Mouse (Mus musculus): ENCODE results near the gene Itpr1. TPM values are rescaled to one million over a fixed set of nuclear protein-coding genes. Genes with fewer than 3 reads are reported as not detected.

The Itpr1 gene
- polyA plus RNA-seq, 1 experiment from 2014 or later = 11.4 TPM

DNA sequence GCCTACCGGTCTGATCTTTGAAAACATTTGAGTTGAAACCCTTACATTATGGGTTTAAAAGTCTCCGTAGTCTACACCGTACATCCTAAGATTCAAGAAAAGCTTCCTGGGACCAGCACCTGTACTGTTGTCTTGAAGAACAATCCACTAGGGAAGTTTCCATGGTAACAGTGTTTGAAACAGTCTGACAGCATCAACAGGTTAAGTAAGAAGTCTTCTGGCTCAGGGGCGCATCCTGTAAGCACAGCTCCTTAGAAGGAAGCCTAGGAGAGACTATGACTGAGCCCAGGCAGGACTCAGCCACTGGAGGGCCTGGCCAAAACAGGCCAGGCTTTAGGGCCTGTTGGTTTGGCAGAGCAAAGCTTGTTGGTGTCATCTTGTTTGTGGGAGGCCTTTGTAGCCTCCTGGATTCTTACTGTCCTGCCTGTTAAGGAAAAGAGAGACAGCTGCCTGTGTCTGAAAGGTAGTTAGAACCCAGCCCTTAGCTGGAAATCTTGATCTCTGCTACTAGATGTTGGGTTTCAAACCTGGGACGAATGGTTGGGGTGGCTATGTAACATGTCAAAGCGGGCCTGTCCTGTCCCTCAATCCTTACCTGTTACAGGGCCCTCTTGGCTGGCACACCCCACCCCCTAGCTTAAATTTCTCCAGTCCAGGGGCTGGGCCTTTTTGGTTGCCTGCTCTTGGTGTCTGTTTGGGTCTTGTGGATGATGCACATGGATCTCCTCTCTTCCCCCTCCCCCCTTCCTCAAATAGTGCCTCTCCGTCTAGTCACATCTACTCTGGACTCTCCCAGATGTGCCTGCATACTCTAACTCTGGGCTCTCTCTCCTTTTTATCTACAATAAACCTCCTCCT is 242.3 kb downstream of the Itpr1 start:
- Histone ChIP-seq H3K4me3 (replicated peaks; ENCODE audit: low read length) (no peak overlapping the region), H3K9ac (ENCODE audit: low read length) (no peak overlapping the region), H3K4me1 (ENCODE audit: control insufficient read depth, insufficient read depth, low read length) (peaks cover 28% of the 10 kb centered on the region), H3K4me2 (ENCODE audit: low read depth, low read length) (no peak overlapping the region), H3K27me3 (ENCODE audit: control insufficient read depth, insufficient read depth, low read length) (no peaks in the 10 kb centered on the region), H3K27ac (ENCODE audit: low read length) (no peak overlapping the region), H3K36me3 (ENCODE audit: control insufficient read depth, insufficient read depth, low read length) (0 out of 2 replicates have a peak, but pooled peaks cover 5% of the 10 kb centered on the region), H3K9me3 (replicated peaks; ENCODE audit: control insufficient read depth, low read length) (no peaks in the 10 kb centered on the region)
- ATAC-seq (ENCODE audit: insufficient read depth, low FRiP score) = no peak
- 93% methylated on average over 7 of the region's 7 CpGs for WGBS

DNA sequence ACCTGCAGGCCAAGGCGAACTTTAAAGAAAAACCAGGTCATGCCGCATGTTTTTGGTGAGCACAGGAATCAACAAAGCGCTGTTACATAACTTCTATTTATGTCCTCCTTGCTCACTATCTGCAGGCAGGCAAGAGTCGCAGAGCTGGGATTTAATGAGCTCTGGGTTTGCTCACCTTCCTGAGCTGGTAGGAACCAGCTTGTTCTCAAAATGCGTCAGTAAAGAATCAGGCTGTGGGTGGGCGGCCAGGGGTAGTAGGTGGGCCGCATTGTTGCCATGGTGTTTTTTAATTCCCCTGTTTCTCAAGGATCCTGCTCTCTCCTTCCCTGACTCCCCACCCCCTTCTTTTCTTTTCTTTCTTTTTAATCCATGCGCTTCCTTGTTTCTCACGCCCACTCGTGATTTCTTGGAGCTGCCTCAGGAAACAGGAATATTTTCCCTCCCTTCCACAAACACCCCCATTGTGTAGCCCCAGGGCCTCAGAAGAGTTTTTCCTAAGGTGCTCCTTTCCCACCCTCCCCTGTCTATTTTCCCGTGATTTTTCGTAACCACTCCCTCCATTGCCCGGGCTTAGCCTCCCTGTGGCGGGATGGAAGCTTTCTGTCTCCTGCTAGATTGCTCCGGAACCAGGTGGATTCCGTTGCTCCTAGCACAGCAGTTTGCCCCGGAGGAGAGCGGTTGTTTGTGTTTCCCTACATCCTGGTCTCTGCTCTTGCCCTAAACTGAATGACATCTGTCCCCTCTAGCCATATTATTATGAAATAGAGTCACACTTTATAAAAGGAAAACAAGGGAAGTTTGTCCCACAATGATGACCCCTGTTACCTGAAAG is 243.6 kb downstream of the Itpr1 start:
- no peaks in the 10 kb centered on the region for H3K36me3 ChIP-seq (ENCODE audit: control insufficient read depth, insufficient read depth, low read length)
- peak overlapping the region; percentile 93 for H3K27ac ChIP-seq (ENCODE audit: low read length)
- H3K9me3 ChIP-seq (replicated peaks; ENCODE audit: control insufficient read depth, low read length) = no peaks in the 10 kb centered on the region
- 23% methylated on average over 18 of the region's 18 CpGs for WGBS
- no peaks in the 10 kb centered on the region for H3K27me3 ChIP-seq (ENCODE audit: control insufficient read depth, insufficient read depth, low read length)
- H3K4me1 ChIP-seq (ENCODE audit: control insufficient read depth, insufficient read depth, low read length) = peaks cover 28% of the 10 kb centered on the region
- peak overlapping the region; percentile 52 for H3K4me2 ChIP-seq (ENCODE audit: low read depth, low read length)
- peak overlapping the region; percentile 17 for H3K4me3 ChIP-seq (replicated peaks; ENCODE audit: low read length)
- peak overlapping the region; percentile 57 for H3K9ac ChIP-seq (ENCODE audit: low read length)
- ATAC-seq (ENCODE audit: insufficient read depth, low FRiP score) = peak; percentile 49; the same call in 1 of the 2 replicates

DNA sequence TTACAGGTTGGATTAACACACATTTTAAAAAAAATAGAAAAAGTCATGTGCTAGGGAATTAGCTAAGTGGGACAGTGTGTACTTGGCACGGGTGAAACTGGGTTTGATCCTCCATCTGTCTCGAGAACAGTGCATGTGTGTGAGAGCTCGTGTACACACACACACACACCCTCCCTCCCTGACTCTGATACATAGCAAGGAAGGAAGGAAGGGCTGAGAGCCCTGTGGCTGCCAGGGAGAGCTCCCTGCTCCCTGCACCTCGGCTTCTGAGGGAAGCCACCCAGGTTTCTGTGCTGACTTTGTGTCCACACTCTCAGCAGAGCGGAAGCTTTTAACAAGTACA is 244.1 kb downstream of the Itpr1 start:
- no peaks in the 10 kb centered on the region for H3K27me3 ChIP-seq (ENCODE audit: control insufficient read depth, insufficient read depth, low read length)
- no peaks in the 10 kb centered on the region for H3K9me3 ChIP-seq (replicated peaks; ENCODE audit: control insufficient read depth, low read length)
- H3K36me3 ChIP-seq (ENCODE audit: control insufficient read depth, insufficient read depth, low read length) = no peaks in the 10 kb centered on the region
- ATAC-seq (ENCODE audit: insufficient read depth, low FRiP score) = peak; percentile 74; the same call in 1 of the 2 replicates
- WGBS = 7% methylated on average over 5 of the region's 5 CpGs
- H3K9ac ChIP-seq (ENCODE audit: low read length) = peak overlapping the region; percentile 57
- H3K4me1 ChIP-seq (ENCODE audit: control insufficient read depth, insufficient read depth, low read length) = peaks cover 28% of the 10 kb centered on the region
- H3K4me3 ChIP-seq (replicated peaks; ENCODE audit: low read length) = no peak overlapping the region
- peak overlapping the region; percentile 93 for H3K27ac ChIP-seq (ENCODE audit: low read length)
- H3K4me2 ChIP-seq (ENCODE audit: low read depth, low read length) = peak overlapping the region; percentile 52

DNA sequence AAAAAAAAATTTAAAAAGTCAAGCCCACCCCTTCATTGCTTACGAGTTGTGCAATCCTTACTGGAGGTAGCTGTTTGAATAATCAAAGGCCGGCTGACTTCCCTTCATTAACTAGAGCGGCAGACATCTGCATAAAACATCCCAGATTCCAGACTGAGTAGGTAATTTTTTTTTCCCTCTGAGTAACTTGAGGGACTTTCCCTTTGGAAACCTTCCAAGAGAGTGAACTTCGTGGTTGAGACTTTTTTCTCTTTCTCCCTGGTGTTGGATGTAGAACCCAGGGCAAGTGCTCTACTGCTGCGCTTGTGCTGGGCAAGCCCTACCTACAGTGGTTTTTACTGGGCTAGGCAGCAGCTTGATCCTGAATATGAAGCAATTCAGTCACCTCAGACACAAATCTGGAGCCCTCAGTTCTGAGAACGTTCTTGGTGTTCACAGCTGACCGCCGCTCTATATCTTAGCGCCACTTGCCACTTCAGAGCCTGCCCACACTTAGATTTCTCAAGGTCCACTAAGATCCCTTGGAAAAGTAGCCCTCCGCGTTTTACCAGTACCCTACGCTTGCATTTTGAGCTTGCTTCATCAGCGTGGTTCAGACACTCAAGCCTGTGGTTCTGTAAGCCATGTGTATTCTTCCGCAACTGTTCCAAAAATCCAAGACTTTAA is 244.8 kb downstream of the Itpr1 start:
- Histone ChIP-seq H3K9me3 (replicated peaks; ENCODE audit: control insufficient read depth, low read length) (no peaks in the 10 kb centered on the region), H3K4me1 (ENCODE audit: control insufficient read depth, insufficient read depth, low read length) (peaks cover 28% of the 10 kb centered on the region), H3K9ac (ENCODE audit: low read length) (no peak overlapping the region), H3K36me3 (ENCODE audit: control insufficient read depth, insufficient read depth, low read length) (no peaks in the 10 kb centered on the region), H3K4me2 (ENCODE audit: low read depth, low read length) (no peak overlapping the region), H3K27me3 (ENCODE audit: control insufficient read depth, insufficient read depth, low read length) (no peaks in the 10 kb centered on the region), H3K27ac (ENCODE audit: low read length) (peak overlapping the region; percentile 86), H3K4me3 (replicated peaks; ENCODE audit: low read length) (no peak overlapping the region)
- ATAC-seq (ENCODE audit: insufficient read depth, low FRiP score) = 0 out of 2 replicates have a peak, but pooled peaks have one; percentile 23
- 42% methylated on average over 14 of the region's 14 CpGs for WGBS

DNA sequence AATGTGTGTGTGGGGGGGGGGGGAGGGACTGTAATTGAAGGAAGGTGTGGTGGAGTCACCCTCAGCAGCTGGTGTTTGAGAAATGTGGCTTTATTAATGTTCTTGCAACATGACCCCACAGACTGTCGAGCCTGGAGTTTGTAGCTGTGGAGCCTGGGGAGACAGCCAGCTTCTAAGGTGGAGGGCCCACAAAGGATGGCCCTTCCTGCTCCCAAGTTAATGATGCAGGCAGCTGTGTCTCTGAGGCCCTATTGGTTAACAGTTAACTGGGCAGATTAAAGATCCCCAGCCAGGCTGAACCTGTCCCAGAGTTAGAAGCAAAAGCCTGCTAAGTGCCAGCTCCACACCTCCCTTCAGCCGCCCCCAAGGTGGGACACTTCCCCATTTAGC is 245.3 kb downstream of the Itpr1 start:
- ATAC-seq (ENCODE audit: insufficient read depth, low FRiP score) = no peak
- 51% methylated on average over 2 of the region's 2 CpGs for WGBS
- H3K27ac ChIP-seq (ENCODE audit: low read length) = peak overlapping the region; percentile 86; the same call in 1 of the 2 replicates
- no peak overlapping the region for H3K4me3 ChIP-seq (replicated peaks; ENCODE audit: low read length)
- no peak overlapping the region for H3K9ac ChIP-seq (ENCODE audit: low read length)
- H3K27me3 ChIP-seq (ENCODE audit: control insufficient read depth, insufficient read depth, low read length) = no peaks in the 10 kb centered on the region
- H3K4me1 ChIP-seq (ENCODE audit: control insufficient read depth, insufficient read depth, low read length) = peaks cover 28% of the 10 kb centered on the region
- no peaks in the 10 kb centered on the region for H3K36me3 ChIP-seq (ENCODE audit: control insufficient read depth, insufficient read depth, low read length)
- H3K4me2 ChIP-seq (ENCODE audit: low read depth, low read length) = no peak overlapping the region
- H3K9me3 ChIP-seq (replicated peaks; ENCODE audit: control insufficient read depth, low read length) = no peaks in the 10 kb centered on the region

- H3K9ac ChIP-seq (ENCODE audit: low read length) = no peak overlapping the region
- no peaks in the 10 kb centered on the region for H3K36me3 ChIP-seq (ENCODE audit: control insufficient read depth, insufficient read depth, low read length)
- 90% methylated on average over 11 of the region's 11 CpGs for WGBS
- H3K9me3 ChIP-seq (replicated peaks; ENCODE audit: control insufficient read depth, low read length) = no peaks in the 10 kb centered on the region
- H3K4me1 ChIP-seq (ENCODE audit: control insufficient read depth, insufficient read depth, low read length) = peaks cover 28% of the 10 kb centered on the region
- no peak for ATAC-seq (ENCODE audit: insufficient read depth, low FRiP score)
- H3K4me3 ChIP-seq (replicated peaks; ENCODE audit: low read length) = no peak overlapping the region
- H3K27me3 ChIP-seq (ENCODE audit: control insufficient read depth, insufficient read depth, low read length) = no peaks in the 10 kb centered on the region
- no peak overlapping the region for H3K4me2 ChIP-seq (ENCODE audit: low read depth, low read length)
- no peak overlapping the region for H3K27ac ChIP-seq (ENCODE audit: low read length)
Measured at GRCm38 (mm10) chr6:108458826-108459225, 245.9 kb downstream of the Itpr1 start.

- Histone ChIP-seq H3K4me2 (ENCODE audit: low read depth, low read length) (no peak overlapping the region), H3K4me3 (replicated peaks; ENCODE audit: low read length) (no peak overlapping the region), H3K36me3 (ENCODE audit: control insufficient read depth, insufficient read depth, low read length) (no peaks in the 10 kb centered on the region), H3K27ac (ENCODE audit: low read length) (no peak overlapping the region), H3K4me1 (ENCODE audit: control insufficient read depth, insufficient read depth, low read length) (no peaks in the 10 kb centered on the region), H3K9ac (ENCODE audit: low read length) (no peak overlapping the region), H3K9me3 (replicated peaks; ENCODE audit: control insufficient read depth, low read length) (no peaks in the 10 kb centered on the region), H3K27me3 (ENCODE audit: control insufficient read depth, insufficient read depth, low read length) (no peaks in the 10 kb centered on the region)
- 74% methylated on average over 8 of the region's 8 CpGs for WGBS
- no peak for ATAC-seq (ENCODE audit: insufficient read depth, low FRiP score)
Measured at GRCm38 (mm10) chr6:108464308-108464979, 251.5 kb downstream of the Itpr1 start.

- H3K27me3 ChIP-seq (ENCODE audit: control insufficient read depth, insufficient read depth, low read length) = no peaks in the 10 kb centered on the region
- H3K27ac ChIP-seq (ENCODE audit: low read length) = no peak overlapping the region
- no peaks in the 10 kb centered on the region for H3K4me1 ChIP-seq (ENCODE audit: control insufficient read depth, insufficient read depth, low read length)
- H3K4me2 ChIP-seq (ENCODE audit: low read depth, low read length) = no peak overlapping the region
- no peak overlapping the region for H3K9ac ChIP-seq (ENCODE audit: low read length)
- H3K4me3 ChIP-seq (replicated peaks; ENCODE audit: low read length) = no peak overlapping the region
- ATAC-seq (ENCODE audit: insufficient read depth, low FRiP score) = no peak
- WGBS = 94% methylated on average over 5 of the region's 5 CpGs
- H3K9me3 ChIP-seq (replicated peaks; ENCODE audit: control insufficient read depth, low read length) = no peaks in the 10 kb centered on the region
- no peaks in the 10 kb centered on the region for H3K36me3 ChIP-seq (ENCODE audit: control insufficient read depth, insufficient read depth, low read length)
Measured at GRCm38 (mm10) chr6:108465159-108465558, 252.3 kb downstream of the Itpr1 start.

Measured in stomach, embryonic 16.5 days (tissue).